Mouse (Mus musculus): Measurements from ENCODE around the gene Dph7. TPM values are rescaled to one million over a fixed set of nuclear protein-coding genes. Genes with fewer than 3 reads are reported as not detected.
A peak's percentile ranks its signal among the peaks of the same experiment; 100 is the strongest.
"Not testable (repeated sequence)": the region's sequence is repeated elsewhere in the genome, so short reads cannot be mapped to it uniquely, and the experiment has no call there.

The Dph7 gene
- total RNA-seq, 2 experiments from 2014 or later, result 3.1 to 3.2 TPM

- DNase-seq, result no peak
Observed at GRCm38 (mm10) chr2:24970386-24970785, 8.2 kb downstream of the Dph7 start.

- not testable (repeated sequence) for DNase-seq
Observed at GRCm38 (mm10) chr2:24974452-24974851, 12.3 kb downstream of the Dph7 start.

GRCm38 (mm10) chr2:24974906-24975703 is 12.9 kb downstream of the Dph7 start, which contains the start of gene Mrpl41:
Mrpl41 (minus strand) TSS chr2:24975098.
- peak; percentile 98 for DNase-seq

- peak; percentile 87 for DNase-seq
Observed at GRCm38 (mm10) chr2:24975704-24976297, 13.6 kb downstream of the Dph7 start, which contains the start of gene Pnpla7. Pnpla7 (plus strand) TSS chr2:24976033.

- DNase-seq, result no peak
Observed at GRCm38 (mm10) chr2:24976960-24977359, 14.8 kb downstream of the Dph7 start.

- no peak for DNase-seq
Observed at GRCm38 (mm10) chr2:24987762-24988161, 25.6 kb downstream of the Dph7 start.

- DNase-seq, result no peak
Observed at GRCm38 (mm10) chr2:24995332-24995731, 33.1 kb downstream of the Dph7 start.

- DNase-seq, result no peak
Observed at GRCm38 (mm10) chr2:24996471-24996870, 34.3 kb downstream of the Dph7 start.

GRCm38 (mm10) chr2:25000544-25001235 is 38.5 kb downstream of the Dph7 start:
- DNase-seq, result no peak

GRCm38 (mm10) chr2:25003946-25004786 is 42.0 kb downstream of the Dph7 start:
- DNase-seq, result no peak

- DNase-seq, result no peak
Observed at GRCm38 (mm10) chr2:25006767-25007166, 44.6 kb downstream of the Dph7 start.

- DNase-seq, result no peak
Observed at GRCm38 (mm10) chr2:25008250-25008649, 46.0 kb downstream of the Dph7 start.

Small RNA genes lying within 50 kb of the gene (microRNA-seq; reads per million reads assigned to microRNA genes)
- gene Gm22875 (ENCODE audit: borderline replicate concordance in 2 of 2), result 0 reads per million in 2 experiments

Other genes with a start within 250 kb of the Dph7 start
- under 1 TPM; 0.03 to 0.05 TPM for gene Cacna1b, start 199.2 kb upstream of the Dph7 start, total RNA-seq (2021)
- 10 to 100 TPM; 27.5 to 27.7 TPM for gene Ehmt1, start 42.8 kb upstream of the Dph7 start, total RNA-seq (2021)
- gene Arrdc1, start 27.1 kb upstream of the Dph7 start, total RNA-seq (2021), result 1 to 10 TPM; 2.4 to 2.5 TPM
- 10 to 100 TPM; 18.3 to 20.2 TPM for gene Zmynd19, start 12.6 kb upstream of the Dph7 start, total RNA-seq (2021)
- gene Mrpl41, start 12.7 kb downstream of the Dph7 start, total RNA-seq (2021), result 10 to 100 TPM; 38.5 to 46.3 TPM
- 10 to 100 TPM; 27.2 to 27.4 TPM for gene Pnpla7, start 13.6 kb downstream of the Dph7 start, total RNA-seq (2021)
- gene Nsmf, start 92.0 kb downstream of the Dph7 start, total RNA-seq (2021), result 10 to 100 TPM; 12.8 to 15.9 TPM
- gene Entpd8, start 117.9 kb downstream of the Dph7 start, total RNA-seq (2021), result not detected
- gene Noxa1, start 132.7 kb downstream of the Dph7 start, total RNA-seq (2021), result not detected
- gene Nrarp, start 218.4 kb downstream of the Dph7 start, total RNA-seq (2021), result 1 to 10 TPM; 3.6 to 6.7 TPM
- gene Tor4a, start 234.5 kb downstream of the Dph7 start, total RNA-seq (2021), result 1 to 10 TPM; 1.1 to 1.3 TPM
- 10 to 100 TPM; 20.5 to 22.3 TPM for gene Nelfb, start 249.1 kb downstream of the Dph7 start, total RNA-seq (2021)